Mouse (Mus musculus): ENCODE data around the gene Cage1. TPM values are rescaled to one million over a fixed set of nuclear protein-coding genes. Genes with fewer than 3 reads are reported as not detected.

The Cage1 gene
- polyA plus RNA-seq, 1 experiment from 2014 or later, result 2.0 TPM

DNA sequence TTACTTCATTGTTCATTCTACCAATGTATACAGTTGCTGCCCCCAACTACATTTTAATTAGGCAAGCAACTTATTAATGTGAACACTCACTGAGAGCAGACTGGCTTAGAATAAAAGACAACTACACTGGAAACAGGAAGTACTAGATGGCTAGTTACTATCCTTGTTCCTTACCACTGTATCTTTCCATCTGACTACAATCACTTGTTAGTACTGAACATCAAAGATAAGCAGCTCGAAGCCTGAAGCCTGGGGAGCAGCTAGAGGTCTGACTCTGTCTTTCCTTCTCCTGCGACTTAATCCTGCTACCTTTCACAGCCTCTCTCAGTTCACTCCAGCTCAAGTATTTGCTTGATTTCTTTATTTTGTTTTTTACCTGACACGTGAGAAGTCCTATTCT, 18.1 kb downstream of the Cage1 start:
- WGBS, result 79% methylated on average over 3 of the region's 3 CpGs
- H3K4me3 ChIP-seq (replicated peaks; ENCODE audit: low read length), result no peak overlapping the region
- no peak overlapping the region for H3K27ac ChIP-seq (ENCODE audit: low read length)
- H3K4me1 ChIP-seq (replicated peaks; ENCODE audit: control insufficient read depth, insufficient read depth, low read length), result no peaks in the 10 kb centered on the region
- H3K9ac ChIP-seq (replicated peaks; ENCODE audit: low read depth, low read length), result no peak overlapping the region
- H3K9me3 ChIP-seq (ENCODE audit: control insufficient read depth, low read length), result no peaks in the 10 kb centered on the region
- H3K27me3 ChIP-seq (replicated peaks; ENCODE audit: control insufficient read depth, insufficient read depth, low read length), result no peaks in the 10 kb centered on the region
- no peak for ATAC-seq
- no peak overlapping the region for H3K4me2 ChIP-seq (ENCODE audit: low read length)
- no peaks in the 10 kb centered on the region for H3K36me3 ChIP-seq (ENCODE audit: control insufficient read depth, insufficient read depth)

DNA sequence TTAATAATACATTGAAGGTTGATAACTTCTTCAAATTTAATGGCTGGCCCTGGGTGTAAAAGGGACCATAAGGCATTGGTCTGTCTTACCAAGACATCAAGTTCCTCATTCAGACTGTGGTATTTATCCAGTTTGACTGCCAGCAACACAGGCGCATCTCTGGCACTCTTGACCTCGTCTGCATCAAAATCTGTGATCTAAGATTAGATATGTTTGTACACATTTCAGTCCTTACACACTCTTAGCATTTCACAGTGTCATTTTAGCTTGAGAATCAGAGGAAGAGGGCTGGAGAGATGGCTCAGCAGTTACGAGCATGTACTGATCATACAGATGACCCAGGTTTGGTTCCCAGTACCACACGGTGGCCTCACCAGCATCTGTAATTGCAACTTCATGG, 21.3 kb downstream of the Cage1 start:
- H3K36me3 ChIP-seq (ENCODE audit: control insufficient read depth, insufficient read depth), result no peaks in the 10 kb centered on the region
- 95% methylated on average over 4 of the region's 4 CpGs for WGBS
- H3K9ac ChIP-seq (replicated peaks; ENCODE audit: low read depth, low read length), result no peak overlapping the region
- H3K27ac ChIP-seq (ENCODE audit: low read length), result no peak overlapping the region
- no peak overlapping the region for H3K4me2 ChIP-seq (ENCODE audit: low read length)
- H3K9me3 ChIP-seq (ENCODE audit: control insufficient read depth, low read length), result no peaks in the 10 kb centered on the region
- H3K27me3 ChIP-seq (replicated peaks; ENCODE audit: control insufficient read depth, insufficient read depth, low read length), result no peaks in the 10 kb centered on the region
- H3K4me3 ChIP-seq (replicated peaks; ENCODE audit: low read length), result no peak overlapping the region
- ATAC-seq, result no peak
- H3K4me1 ChIP-seq (replicated peaks; ENCODE audit: control insufficient read depth, insufficient read depth, low read length), result no peaks in the 10 kb centered on the region

DNA sequence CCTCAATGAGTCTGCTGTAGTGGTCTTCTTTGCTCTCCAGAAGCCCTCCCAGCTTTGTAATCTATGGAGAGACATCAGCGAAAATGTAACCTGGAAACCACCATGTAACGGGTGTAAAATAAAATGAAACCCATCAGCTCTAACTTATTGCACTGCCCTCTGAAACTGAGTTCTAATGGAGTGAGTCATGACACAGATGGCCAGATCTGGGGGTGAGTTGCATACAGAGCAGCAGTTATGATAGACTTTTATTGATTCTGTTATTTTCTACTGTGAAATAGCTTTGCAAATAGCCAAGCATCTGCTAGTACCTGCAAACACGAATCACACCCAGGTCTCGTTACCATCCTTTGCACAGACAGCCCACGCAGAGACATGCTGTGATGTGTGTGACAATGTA, 24.4 kb downstream of the Cage1 start:
- Histone ChIP-seq H3K9ac (replicated peaks; ENCODE audit: low read depth, low read length) (no peak overlapping the region), H3K9me3 (ENCODE audit: control insufficient read depth, low read length) (no peaks in the 10 kb centered on the region), H3K4me2 (ENCODE audit: low read length) (no peak overlapping the region), H3K4me1 (replicated peaks; ENCODE audit: control insufficient read depth, insufficient read depth, low read length) (no peaks in the 10 kb centered on the region), H3K27ac (ENCODE audit: low read length) (no peak overlapping the region), H3K4me3 (replicated peaks; ENCODE audit: low read length) (no peak overlapping the region), H3K36me3 (ENCODE audit: control insufficient read depth, insufficient read depth) (no peaks in the 10 kb centered on the region), H3K27me3 (replicated peaks; ENCODE audit: control insufficient read depth, insufficient read depth, low read length) (no peaks in the 10 kb centered on the region)
- ATAC-seq, result no peak
- 88% methylated on average over 5 of the region's 5 CpGs for WGBS

DNA sequence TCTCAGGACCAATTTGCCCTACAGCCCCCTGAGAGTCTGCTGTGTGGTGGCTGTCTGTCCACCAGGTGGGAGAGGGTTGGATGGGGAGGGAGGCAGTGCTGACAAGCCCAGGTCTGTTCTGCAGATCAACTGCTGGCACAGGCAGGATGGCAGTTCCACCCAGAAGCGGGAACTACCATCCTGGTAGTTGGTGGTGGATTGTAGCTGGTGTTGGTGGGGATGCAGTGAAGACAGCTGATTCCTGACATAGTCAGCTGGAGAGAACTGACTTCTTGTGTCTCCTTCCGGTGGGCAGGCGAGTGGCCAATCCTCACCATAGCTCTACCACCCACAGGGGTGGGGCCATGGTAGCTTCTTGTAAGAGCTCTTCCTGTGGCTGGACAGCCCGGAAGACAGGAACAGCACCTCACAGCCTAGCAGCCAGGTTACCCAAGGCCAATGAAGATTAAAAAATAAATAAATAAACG, 26.4 kb downstream of the Cage1 start:
- Histone ChIP-seq H3K9ac (replicated peaks; ENCODE audit: low read depth, low read length) (no peak overlapping the region), H3K36me3 (ENCODE audit: control insufficient read depth, insufficient read depth) (no peaks in the 10 kb centered on the region), H3K27me3 (replicated peaks; ENCODE audit: control insufficient read depth, insufficient read depth, low read length) (no peaks in the 10 kb centered on the region), H3K4me3 (replicated peaks; ENCODE audit: low read length) (no peak overlapping the region), H3K4me1 (replicated peaks; ENCODE audit: control insufficient read depth, insufficient read depth, low read length) (no peaks in the 10 kb centered on the region), H3K4me2 (ENCODE audit: low read length) (no peak overlapping the region), H3K9me3 (ENCODE audit: control insufficient read depth, low read length) (no peaks in the 10 kb centered on the region), H3K27ac (ENCODE audit: low read length) (no peak overlapping the region)
- ATAC-seq, result no peak
- 76% methylated on average over 5 of the region's 5 CpGs for WGBS

DNA sequence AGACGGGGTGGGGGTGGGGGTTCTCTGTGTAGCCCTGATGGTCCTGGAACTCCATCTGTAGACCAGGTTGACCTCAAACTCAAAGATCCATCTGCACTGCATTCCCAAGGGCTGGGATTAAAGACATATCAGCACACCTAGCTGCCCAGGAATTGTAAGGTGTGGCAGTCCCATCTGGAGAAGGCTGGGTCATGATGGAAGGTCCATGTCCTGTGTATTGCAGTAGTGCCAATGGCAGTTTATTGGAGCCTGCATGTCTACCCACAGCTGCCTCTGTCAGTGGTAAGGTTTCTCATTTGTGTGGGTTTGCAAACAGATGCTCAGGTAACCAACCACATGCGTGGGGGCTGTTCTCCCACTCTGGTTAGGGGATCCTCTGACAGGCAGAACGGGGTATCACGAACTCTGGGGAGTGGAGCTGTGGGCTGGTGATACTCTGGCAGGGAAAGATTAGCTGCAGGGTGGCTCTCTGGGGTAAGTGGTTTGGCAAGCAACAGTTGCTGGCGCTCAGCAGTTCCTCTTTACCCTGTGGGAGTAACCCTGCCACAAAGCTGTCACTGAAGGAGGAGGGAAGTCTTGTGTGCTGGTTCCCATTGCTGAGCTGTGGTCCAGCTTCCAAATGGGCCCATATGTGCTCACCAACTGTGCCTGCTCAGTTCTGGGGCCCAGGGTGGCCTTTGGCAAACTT, 27.0 kb downstream of the Cage1 start:
- H3K4me3 ChIP-seq (replicated peaks; ENCODE audit: low read length), result no peak overlapping the region
- no peaks in the 10 kb centered on the region for H3K27me3 ChIP-seq (replicated peaks; ENCODE audit: control insufficient read depth, insufficient read depth, low read length)
- no peaks in the 10 kb centered on the region for H3K36me3 ChIP-seq (ENCODE audit: control insufficient read depth, insufficient read depth)
- H3K4me1 ChIP-seq (replicated peaks; ENCODE audit: control insufficient read depth, insufficient read depth, low read length), result no peaks in the 10 kb centered on the region
- 93% methylated on average over 5 of the region's 5 CpGs for WGBS
- no peak overlapping the region for H3K9ac ChIP-seq (replicated peaks; ENCODE audit: low read depth, low read length)
- no peak overlapping the region for H3K4me2 ChIP-seq (ENCODE audit: low read length)
- ATAC-seq, result no peak
- no peak overlapping the region for H3K27ac ChIP-seq (ENCODE audit: low read length)
- H3K9me3 ChIP-seq (ENCODE audit: control insufficient read depth, low read length), result no peaks in the 10 kb centered on the region

DNA sequence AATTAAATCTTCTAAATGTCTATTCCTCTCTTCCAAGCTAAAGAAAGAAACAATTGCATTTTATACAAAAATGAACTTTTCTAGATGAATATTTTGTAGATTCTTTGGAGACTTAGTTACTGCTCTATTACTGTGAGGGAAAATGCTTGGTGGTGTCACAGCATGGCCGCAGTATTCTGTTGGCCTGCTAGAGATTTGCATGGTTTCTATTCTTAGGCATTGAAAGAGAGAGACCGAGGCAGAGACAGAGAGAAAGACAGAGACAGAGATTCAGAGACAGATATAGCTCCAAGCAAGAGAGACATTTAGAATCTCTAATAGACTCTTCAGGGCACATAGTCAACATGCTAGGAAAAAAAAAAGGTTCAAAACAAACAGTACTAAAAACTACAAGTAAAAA, 28.9 kb downstream of the Cage1 start:
- H3K9ac ChIP-seq (replicated peaks; ENCODE audit: low read depth, low read length), result no peak overlapping the region
- H3K9me3 ChIP-seq (ENCODE audit: control insufficient read depth, low read length), result no peaks in the 10 kb centered on the region
- H3K4me1 ChIP-seq (replicated peaks; ENCODE audit: control insufficient read depth, insufficient read depth, low read length), result no peaks in the 10 kb centered on the region
- H3K27me3 ChIP-seq (replicated peaks; ENCODE audit: control insufficient read depth, insufficient read depth, low read length), result no peaks in the 10 kb centered on the region
- 92% methylated on average over 2 of the region's 2 CpGs for WGBS
- H3K27ac ChIP-seq (ENCODE audit: low read length), result no peak overlapping the region
- ATAC-seq, result no peak
- no peak overlapping the region for H3K4me2 ChIP-seq (ENCODE audit: low read length)
- H3K4me3 ChIP-seq (replicated peaks; ENCODE audit: low read length), result no peak overlapping the region
- H3K36me3 ChIP-seq (ENCODE audit: control insufficient read depth, insufficient read depth), result no peaks in the 10 kb centered on the region

DNA sequence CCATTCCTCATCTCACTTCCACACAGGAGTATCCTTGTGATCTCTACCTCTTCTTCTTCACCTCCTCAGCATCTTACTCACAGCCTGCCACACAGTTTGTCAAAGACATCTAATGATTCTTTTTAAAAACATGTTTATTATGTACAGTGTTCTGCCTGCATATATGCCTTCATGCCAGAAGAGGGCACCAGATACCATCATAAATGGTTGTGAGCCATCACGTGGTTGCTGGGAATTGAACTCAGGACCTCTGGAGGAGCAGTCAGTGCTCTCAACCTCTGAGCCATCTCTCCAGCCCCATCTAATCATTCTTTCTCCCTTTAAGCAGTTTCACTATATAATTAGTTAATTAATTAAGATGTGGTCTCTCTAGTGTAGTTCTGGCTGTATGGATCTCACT, 34.4 kb downstream of the Cage1 start:
- H3K27ac ChIP-seq (ENCODE audit: low read length), result no peak overlapping the region
- H3K4me1 ChIP-seq (replicated peaks; ENCODE audit: control insufficient read depth, insufficient read depth, low read length), result no peaks in the 10 kb centered on the region
- H3K4me2 ChIP-seq (ENCODE audit: low read length), result no peak overlapping the region
- H3K9me3 ChIP-seq (ENCODE audit: control insufficient read depth, low read length), result no peaks in the 10 kb centered on the region
- WGBS, result 45% methylated on average over 1 of the region's 1 CpGs
- H3K9ac ChIP-seq (replicated peaks; ENCODE audit: low read depth, low read length), result no peak overlapping the region
- H3K4me3 ChIP-seq (replicated peaks; ENCODE audit: low read length), result no peak overlapping the region
- H3K27me3 ChIP-seq (replicated peaks; ENCODE audit: control insufficient read depth, insufficient read depth, low read length), result no peaks in the 10 kb centered on the region
- no peak for ATAC-seq
- no peaks in the 10 kb centered on the region for H3K36me3 ChIP-seq (ENCODE audit: control insufficient read depth, insufficient read depth)

DNA sequence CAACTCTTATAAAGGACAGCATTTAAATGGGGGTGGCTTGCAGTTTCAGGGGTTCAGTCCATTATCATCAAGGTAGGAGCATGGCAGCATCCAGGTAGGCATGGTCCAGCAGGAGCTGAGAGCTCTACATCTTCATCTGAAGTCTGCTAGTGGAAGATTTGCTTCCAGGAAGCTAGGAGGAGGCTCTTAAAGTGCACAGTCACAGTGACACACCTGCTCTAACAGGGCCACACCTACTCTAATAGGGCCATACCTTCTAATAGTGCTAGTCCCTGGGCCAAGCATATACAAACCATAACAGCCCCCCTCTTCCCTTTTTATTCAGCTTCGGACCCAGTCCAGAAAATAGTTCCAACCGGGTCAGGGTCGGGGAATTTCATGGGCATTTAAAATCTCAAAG, 37.2 kb downstream of the Cage1 start:
- no peak for ATAC-seq
- Histone ChIP-seq H3K27ac (ENCODE audit: low read length) (no peak overlapping the region), H3K4me1 (replicated peaks; ENCODE audit: control insufficient read depth, insufficient read depth, low read length) (no peaks in the 10 kb centered on the region), H3K4me2 (ENCODE audit: low read length) (no peak overlapping the region), H3K27me3 (replicated peaks; ENCODE audit: control insufficient read depth, insufficient read depth, low read length) (no peaks in the 10 kb centered on the region), H3K9ac (replicated peaks; ENCODE audit: low read depth, low read length) (no peak overlapping the region), H3K36me3 (ENCODE audit: control insufficient read depth, insufficient read depth) (no peaks in the 10 kb centered on the region), H3K4me3 (replicated peaks; ENCODE audit: low read length) (no peak overlapping the region), H3K9me3 (ENCODE audit: control insufficient read depth, low read length) (no peaks in the 10 kb centered on the region)
- WGBS, result 81% methylated on average over 3 of the region's 3 CpGs

DNA sequence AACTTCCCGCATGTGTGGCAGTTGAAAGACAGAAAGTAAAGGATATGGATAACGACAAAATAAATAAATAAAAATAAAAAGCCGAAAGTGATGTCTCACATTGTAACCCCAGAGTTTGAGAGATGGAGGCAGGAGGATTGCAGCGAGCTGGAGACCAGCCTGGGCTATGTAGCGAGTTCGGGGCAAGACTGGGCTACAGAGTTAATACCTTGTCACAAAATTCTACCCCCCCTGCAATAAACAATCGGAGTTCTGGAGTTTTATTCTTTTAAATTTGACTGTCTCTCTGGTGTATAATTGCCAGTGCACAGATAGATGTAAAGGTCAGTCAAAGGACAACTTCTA, 42.5 kb downstream of the Cage1 start:
- H3K4me2 ChIP-seq (ENCODE audit: low read length), result peak overlapping the region; percentile 49
- 21% methylated on average over 7 of the region's 7 CpGs for whole genome bisulfite sequencing
- peaks cover 4% of the 10 kb centered on the region; the same call in 1 of the 2 replicates for H3K36me3 ChIP-seq (ENCODE audit: control insufficient read depth, insufficient read depth)
- H3K4me1 ChIP-seq (replicated peaks; ENCODE audit: control insufficient read depth, insufficient read depth, low read length), result peaks cover 8% of the 10 kb centered on the region
- H3K4me3 ChIP-seq (replicated peaks; ENCODE audit: low read length), result peak overlapping the region; percentile 62
- no peaks in the 10 kb centered on the region for H3K27me3 ChIP-seq (replicated peaks; ENCODE audit: control insufficient read depth, insufficient read depth, low read length)
- H3K27ac ChIP-seq (ENCODE audit: low read length), result no peak overlapping the region
- ATAC-seq, result peak; percentile 60
- H3K9ac ChIP-seq (replicated peaks; ENCODE audit: low read depth, low read length), result peak overlapping the region; percentile 26
- H3K9me3 ChIP-seq (ENCODE audit: control insufficient read depth, low read length), result no peaks in the 10 kb centered on the region
